Mouse (Mus musculus): ENCODE data around the gene Hist1h2ah. TPM values are rescaled to one million over a fixed set of nuclear protein-coding genes. Genes with fewer than 3 reads are reported as not detected.

Hist1h2ah gene
- total and polyA plus RNA-seq, 2 experiments from 2014 or later = 2.2 to 67.7 TPM

- Histone ChIP-seq H3K9ac (replicated peaks; ENCODE audit: low read length) (no peak within 1 kb of the TSS), H3K27ac (no peak within 1 kb of the TSS), H3K36me3 (ENCODE audit: insufficient read depth, low read length) (no peaks in the 10 kb centered on the region), H3K4me2 (ENCODE audit: low read depth, low read length) (no peak within 1 kb of the TSS), H3K4me3 (ENCODE audit: low read length) (no peak within 1 kb of the TSS), H3K27me3 (ENCODE audit: insufficient read depth, low read length) (peaks cover 85% of the 10 kb centered on the region), H3K9me3 (ENCODE audit: low read length) (no peaks in the 10 kb centered on the region), H3K4me1 (ENCODE audit: insufficient read depth, low read length) (peaks cover 12% of the 10 kb centered on the region; the same call in 1 of the 2 replicates)
- 38% methylated on average over 7 of the region's 7 CpGs for WGBS
- no peak for TF ChIP-seq CTCF (IDR thresholded peaks at IDR 0.05; ENCODE audit: low read depth)
- ATAC-seq (no peak), DNase-seq (ENCODE audit: low spot score) (no peak)
Measured at GRCm38 (mm10) chr13:22009642-22010041, 25.7 kb downstream of the Hist1h2ah start, which contains the start of gene Prss16. Gene Prss16 (minus strand): TSS chr13:22009742.

GRCm38 (mm10) chr13:22008707-22009106 lies 26.7 kb downstream of the Hist1h2ah start:
- no peak for TF ChIP-seq CTCF (IDR thresholded peaks at IDR 0.05; ENCODE audit: low read depth)
- Histone ChIP-seq H3K4me3 (ENCODE audit: low read length) (no peak overlapping the region), H3K36me3 (ENCODE audit: insufficient read depth, low read length) (no peaks in the 10 kb centered on the region), H3K9ac (replicated peaks; ENCODE audit: low read length) (no peak overlapping the region), H3K4me2 (ENCODE audit: low read depth, low read length) (no peak overlapping the region), H3K9me3 (ENCODE audit: low read length) (no peaks in the 10 kb centered on the region), H3K4me1 (ENCODE audit: insufficient read depth, low read length) (peaks cover 12% of the 10 kb centered on the region; the same call in 1 of the 2 replicates), H3K27ac (no peak overlapping the region), H3K27me3 (ENCODE audit: insufficient read depth, low read length) (peaks cover 87% of the 10 kb centered on the region)
- DNase-seq (ENCODE audit: low spot score) = no peak
- WGBS = 77% methylated on average over 3 of the region's 3 CpGs
- ATAC-seq = no peak

DNA sequence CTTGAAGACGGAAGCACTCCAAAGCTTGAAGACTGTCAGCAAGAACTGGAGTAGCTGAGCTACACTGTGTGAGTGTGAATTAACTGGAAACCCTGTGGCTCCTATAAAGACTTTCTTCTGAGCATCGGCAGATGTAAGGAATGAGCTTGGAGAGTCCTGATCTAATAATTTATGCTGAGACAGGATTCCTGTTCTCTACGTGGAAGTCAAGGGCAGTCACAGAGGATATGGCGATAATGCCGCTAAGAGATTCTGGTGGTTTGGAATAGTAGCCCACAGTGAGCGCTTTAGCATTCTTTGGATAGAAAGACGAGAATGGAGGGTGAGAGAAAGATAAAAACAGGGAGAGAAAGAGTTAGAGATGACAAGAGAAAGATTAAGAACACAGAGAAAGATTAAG lies 27.5 kb downstream of the Hist1h2ah start:
- H3K4me2 ChIP-seq (ENCODE audit: low read depth, low read length) = no peak overlapping the region
- ATAC-seq = no peak
- DNase-seq (ENCODE audit: low spot score) = no peak
- H3K9ac ChIP-seq (replicated peaks; ENCODE audit: low read length) = no peak overlapping the region
- H3K9me3 ChIP-seq (ENCODE audit: low read length) = no peaks in the 10 kb centered on the region
- TF ChIP-seq CTCF (IDR thresholded peaks at IDR 0.05; ENCODE audit: low read depth) = no peak
- WGBS = 47% methylated on average over 7 of the region's 7 CpGs
- no peaks in the 10 kb centered on the region for H3K36me3 ChIP-seq (ENCODE audit: insufficient read depth, low read length)
- H3K4me1 ChIP-seq (ENCODE audit: insufficient read depth, low read length) = peaks cover 12% of the 10 kb centered on the region; the same call in 1 of the 2 replicates
- no peak overlapping the region for H3K4me3 ChIP-seq (ENCODE audit: low read length)
- H3K27me3 ChIP-seq (ENCODE audit: insufficient read depth, low read length) = peaks cover 88% of the 10 kb centered on the region
- no peak overlapping the region for H3K27ac ChIP-seq

DNA sequence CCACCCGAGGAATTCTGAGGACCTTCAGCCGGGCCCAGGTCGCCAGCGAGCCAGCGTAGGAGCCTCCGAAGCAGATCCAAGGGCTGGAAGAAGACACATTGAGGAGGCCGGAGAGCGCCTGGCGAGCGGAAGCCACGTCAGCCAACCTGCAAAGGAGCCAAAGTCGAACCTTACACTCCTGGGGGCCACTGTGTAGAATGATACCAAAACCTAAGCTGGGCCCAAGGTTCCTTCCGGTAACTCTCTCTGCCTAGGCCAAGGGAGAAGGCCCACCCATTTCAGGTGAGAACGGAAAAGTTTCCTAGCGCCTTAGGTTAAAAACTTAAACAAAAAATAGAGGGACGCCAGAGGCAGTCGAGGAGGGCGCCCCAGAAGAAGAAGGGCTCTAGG lies 28.3 kb downstream of the Hist1h2ah start:
- H3K9me3 ChIP-seq (ENCODE audit: low read length) = no peaks in the 10 kb centered on the region
- peaks cover 88% of the 10 kb centered on the region for H3K27me3 ChIP-seq (ENCODE audit: insufficient read depth, low read length)
- peak overlapping the region; percentile 46 for H3K4me3 ChIP-seq (ENCODE audit: low read length)
- no peak for TF ChIP-seq CTCF (IDR thresholded peaks at IDR 0.05; ENCODE audit: low read depth)
- WGBS = 3% methylated on average over 18 of the region's 18 CpGs
- no peak for DNase-seq (ENCODE audit: low spot score)
- H3K4me2 ChIP-seq (ENCODE audit: low read depth, low read length) = peak overlapping the region; percentile 86
- no peak overlapping the region for H3K27ac ChIP-seq
- H3K9ac ChIP-seq (replicated peaks; ENCODE audit: low read length) = no peak overlapping the region
- no peak for ATAC-seq
- H3K4me1 ChIP-seq (ENCODE audit: insufficient read depth, low read length) = peaks cover 12% of the 10 kb centered on the region; the same call in 1 of the 2 replicates
- H3K36me3 ChIP-seq (ENCODE audit: insufficient read depth, low read length) = no peaks in the 10 kb centered on the region

- WGBS = under 1% methylated on average over 38 of the region's 38 CpGs
- peak overlapping the region; percentile 35; the same call in 1 of the 2 replicates for H3K9ac ChIP-seq (replicated peaks; ENCODE audit: low read length)
- ATAC-seq = peak; percentile 66
Measured at GRCm38 (mm10) chr13:22006334-22007120, 28.8 kb downstream of the Hist1h2ah start.

GRCm38 (mm10) chr13:22005605-22006333 lies 29.6 kb downstream of the Hist1h2ah start:
- Histone ChIP-seq H3K4me3 (ENCODE audit: low read length) (peak overlapping the region; percentile 46), H3K36me3 (ENCODE audit: insufficient read depth, low read length) (no peaks in the 10 kb centered on the region), H3K9me3 (ENCODE audit: low read length) (no peaks in the 10 kb centered on the region), H3K27ac (no peak overlapping the region), H3K4me2 (ENCODE audit: low read depth, low read length) (peak overlapping the region; percentile 86), H3K27me3 (ENCODE audit: insufficient read depth, low read length) (peaks cover 93% of the 10 kb centered on the region), H3K9ac (replicated peaks; ENCODE audit: low read length) (peak overlapping the region; percentile 35; the same call in 1 of the 2 replicates), H3K4me1 (ENCODE audit: insufficient read depth, low read length) (peaks cover 12% of the 10 kb centered on the region; the same call in 1 of the 2 replicates)
- peak; percentile 51 for ATAC-seq
- no peak for TF ChIP-seq CTCF (IDR thresholded peaks at IDR 0.05; ENCODE audit: low read depth)
- under 1% methylated on average over 45 of the region's 45 CpGs for WGBS
- DNase-seq (ENCODE audit: low spot score) = no peak

More at GRCm38 (mm10) chr13:22006334-22007120, 28.8 kb downstream of the Hist1h2ah start:
- TF ChIP-seq CTCF (IDR thresholded peaks at IDR 0.05; ENCODE audit: low read depth) = no peak
- peak overlapping the region; percentile 86 for H3K4me2 ChIP-seq (ENCODE audit: low read depth, low read length)
- no peaks in the 10 kb centered on the region for H3K9me3 ChIP-seq (ENCODE audit: low read length)
- H3K36me3 ChIP-seq (ENCODE audit: insufficient read depth, low read length) = no peaks in the 10 kb centered on the region
- peaks cover 12% of the 10 kb centered on the region; the same call in 1 of the 2 replicates for H3K4me1 ChIP-seq (ENCODE audit: insufficient read depth, low read length)
- H3K4me3 ChIP-seq (ENCODE audit: low read length) = peak overlapping the region; percentile 46
- peaks cover 91% of the 10 kb centered on the region for H3K27me3 ChIP-seq (ENCODE audit: insufficient read depth, low read length)
- H3K27ac ChIP-seq = no peak overlapping the region
- no peak for DNase-seq (ENCODE audit: low spot score)

Measured in hindbrain, postnatal 0 days (tissue).